Mouse (Mus musculus) T-helper 2 cell (primary cell): ENCODE results near the gene Zcchc24.

Experiments
- in situ Hi-C: fragments of 300-600 bp; cut with MboI, MseI; formaldehyde crosslinking; loops from one replicate; pipeline ENCODE4 v1.15.1; 2025; ENCODE audit warnings: high pct_unique_total_duplicates

The Zcchc24 gene

GRCm38 (mm10) chr14:25768915-25769625 lies at the start of gene Zcchc24:
Gene Zcchc24, minus strand, starts transcription at chr14:25769039.
- in situ Hi-C loops: loop anchor here (25.0 kb wide), 1 partner anchor 1282 kb away; the partner anchor contains the start of genes Polr3a and Rps24

DNA sequence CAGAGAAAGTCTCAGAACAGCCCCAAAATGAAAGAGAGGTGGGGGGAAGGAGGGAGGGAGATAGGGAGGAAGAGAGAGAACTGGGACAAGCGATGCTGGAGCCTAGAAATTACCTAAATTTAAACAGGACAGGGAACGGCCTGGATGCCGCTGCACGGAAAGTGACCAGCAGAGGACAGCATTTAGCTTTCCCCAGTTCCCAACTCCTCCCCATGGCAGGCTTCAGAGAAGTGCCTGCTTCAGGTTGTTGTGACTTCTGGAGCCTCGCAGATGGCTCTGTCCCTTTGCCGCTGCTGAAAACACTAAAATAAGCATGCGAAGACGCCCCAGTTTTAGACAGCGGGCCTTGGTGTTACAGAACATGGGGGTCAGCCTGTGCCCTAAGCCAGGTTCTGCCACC lies 47.6 kb upstream of the Zcchc24 start:
- in situ Hi-C loops: loop anchor here (25.0 kb wide), 1 partner anchor 221 kb away; the partner anchor contains the start of gene Gm9780

- in situ Hi-C loops: loop anchor here (25.0 kb wide), 1 partner anchor 223 kb away; the partner anchor contains the start of gene Gm9780
These were observed 45.3 kb upstream of the Zcchc24 start for GRCm38 (mm10) chr14:25814140-25814539.

DNA sequence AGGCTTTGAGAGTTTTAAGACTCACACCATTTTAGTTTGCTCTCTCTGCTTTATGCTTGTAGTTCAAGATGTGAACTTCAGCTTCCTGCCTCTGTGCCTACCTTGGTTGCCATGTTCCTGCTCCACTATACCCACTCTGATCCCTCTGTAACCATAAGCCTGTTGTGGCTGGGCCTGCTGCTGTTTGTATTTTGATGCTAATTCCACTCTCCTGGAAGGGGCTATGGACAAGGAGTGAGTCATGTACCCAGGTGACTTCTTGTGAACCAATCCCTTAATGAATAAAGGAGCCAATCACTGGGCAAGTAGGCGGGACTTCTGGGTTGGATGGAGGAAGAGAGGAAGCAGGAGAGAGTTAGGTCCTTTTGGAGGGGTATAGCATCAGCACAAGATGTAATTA lies 42.2 kb upstream of the Zcchc24 start:
- in situ Hi-C loops: loop anchor here (25.0 kb wide), 1 partner anchor 226 kb away; the partner anchor contains the start of gene Gm9780

- in situ Hi-C loops: loop anchor here (25.0 kb wide), 1 partner anchor 231 kb away; the partner anchor contains the start of gene Gm9780
These were observed 37.7 kb upstream of the Zcchc24 start for GRCm38 (mm10) chr14:25806561-25806960.

DNA sequence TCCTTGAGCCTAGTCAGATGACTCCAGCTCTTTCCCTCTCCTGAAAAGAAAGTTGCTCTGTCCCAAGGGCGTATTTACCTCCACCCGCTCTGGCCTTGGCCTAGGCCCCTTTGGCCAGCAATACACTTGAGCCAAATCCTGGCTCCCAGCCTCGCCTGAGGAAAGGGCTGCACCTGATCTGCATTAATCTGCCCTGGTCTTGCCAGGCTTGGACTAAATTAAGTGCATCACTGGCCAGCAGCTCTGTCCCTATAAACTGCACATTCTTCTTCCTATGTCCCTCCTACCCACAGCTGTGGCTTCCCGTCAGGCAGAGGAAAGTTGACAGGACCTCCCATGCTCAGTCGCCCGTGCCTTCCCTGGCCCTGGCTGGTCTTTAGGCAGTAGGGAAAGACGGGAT lies 37.0 kb upstream of the Zcchc24 start:
- in situ Hi-C loops: loop anchor here (25.0 kb wide), 1 partner anchor 231 kb away; the partner anchor contains the start of gene Gm9780

- in situ Hi-C loops: loop anchor here (25.0 kb wide), 1 partner anchor 234 kb away; the partner anchor contains the start of gene Gm9780
These were observed 34.5 kb upstream of the Zcchc24 start for GRCm38 (mm10) chr14:25803246-25803809.

GRCm38 (mm10) chr14:25802511-25802910 lies 33.7 kb upstream of the Zcchc24 start:
- in situ Hi-C loops: loop anchor here (25.0 kb wide), 1 partner anchor 235 kb away; the partner anchor contains the start of gene Gm9780

GRCm38 (mm10) chr14:25800166-25800960 lies 31.5 kb upstream of the Zcchc24 start:
- in situ Hi-C loops: loop anchor here (25.0 kb wide), 1 partner anchor 237 kb away; the partner anchor contains the start of gene Gm9780

DNA sequence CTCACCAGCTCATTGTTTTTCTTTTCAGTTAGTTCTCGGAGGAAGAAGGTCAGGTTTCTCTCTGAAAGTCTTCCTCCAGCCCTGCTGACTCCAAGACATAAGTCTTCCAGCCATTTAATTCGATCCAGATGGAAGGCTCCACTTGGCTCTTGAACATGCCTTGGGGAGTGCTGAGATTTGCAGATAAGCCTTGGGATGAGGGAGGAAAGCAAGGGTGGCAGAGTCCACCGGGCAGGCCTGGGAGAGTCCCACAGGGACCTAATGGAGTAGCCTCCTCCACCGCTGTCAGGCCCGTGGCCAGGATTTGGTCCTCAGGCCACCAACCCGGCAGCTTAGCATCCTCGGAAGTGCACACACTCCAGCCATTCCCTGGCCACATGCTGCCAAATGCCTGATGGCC lies 27.8 kb upstream of the Zcchc24 start:
- in situ Hi-C loops: no loop called here

GRCm38 (mm10) chr14:25795561-25796174 lies 26.8 kb upstream of the Zcchc24 start:
- in situ Hi-C loops: no loop called here

DNA sequence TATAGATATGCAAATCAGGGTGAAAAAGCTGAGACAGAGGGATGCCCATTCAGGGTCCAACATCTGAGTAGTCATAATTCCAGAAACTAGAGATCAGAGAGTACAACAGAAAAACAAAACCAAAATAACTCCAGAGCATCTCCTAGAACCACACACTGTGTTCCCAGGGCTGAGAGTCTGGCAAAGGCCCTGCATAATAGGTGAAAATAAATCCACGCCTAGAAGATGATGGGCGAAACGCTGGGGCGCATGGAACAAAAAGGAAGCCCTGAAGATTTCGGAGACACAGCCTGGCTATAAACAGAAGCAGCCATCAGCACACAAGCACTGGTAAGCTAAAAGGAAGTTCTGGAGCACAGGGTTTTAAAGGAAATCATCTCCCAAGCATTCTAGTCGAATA lies 26.2 kb upstream of the Zcchc24 start:
- in situ Hi-C loops: no loop called here

DNA sequence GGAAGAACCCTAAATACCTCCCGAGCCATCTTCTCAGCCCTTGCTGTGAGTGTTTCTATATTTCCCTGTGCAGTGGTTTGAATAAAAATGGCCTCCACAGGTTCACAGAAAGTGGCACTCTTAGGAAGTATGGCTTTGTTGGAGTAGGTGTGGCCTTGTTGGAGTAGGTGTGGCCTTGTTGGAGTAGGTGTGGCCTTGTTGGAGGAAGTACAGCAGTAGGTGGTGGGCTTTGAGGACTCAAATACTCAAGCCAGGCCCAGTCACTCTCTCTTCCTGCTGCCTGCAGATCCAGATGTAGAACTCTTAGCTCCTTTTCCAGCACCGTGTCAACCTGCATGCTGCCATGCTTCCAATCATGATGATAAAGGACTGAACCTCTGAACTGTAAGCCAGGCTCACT lies 25.5 kb upstream of the Zcchc24 start:
- in situ Hi-C loops: no loop called here

DNA sequence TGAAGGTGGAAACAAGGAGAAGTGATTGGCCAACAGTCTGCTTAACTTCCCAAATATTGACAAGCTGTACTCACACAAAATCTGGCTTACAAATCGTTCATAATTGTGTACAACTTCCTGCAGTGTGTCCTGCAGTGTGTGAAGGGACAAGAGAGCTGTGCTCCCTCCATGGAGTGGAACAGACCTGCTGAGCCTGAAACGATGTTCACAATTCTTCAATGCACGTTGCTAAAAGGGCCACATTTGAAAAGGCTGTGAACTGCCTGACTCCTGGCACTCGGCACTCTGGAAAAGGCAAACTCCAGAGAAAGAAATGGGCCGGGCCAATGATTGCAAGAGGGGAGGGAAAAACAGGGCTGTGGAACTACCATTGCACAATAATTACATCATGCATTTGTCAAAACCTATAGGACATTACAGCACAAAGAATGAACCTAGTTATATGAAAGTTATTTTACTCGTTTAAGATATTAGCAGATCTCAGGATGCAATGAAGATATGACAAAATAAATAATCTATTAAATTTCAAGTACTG lies 22.0 kb upstream of the Zcchc24 start:
- in situ Hi-C loops: no loop called here

- in situ Hi-C loops: no loop called here
These were observed 21.1 kb upstream of the Zcchc24 start for GRCm38 (mm10) chr14:25789946-25790345.

DNA sequence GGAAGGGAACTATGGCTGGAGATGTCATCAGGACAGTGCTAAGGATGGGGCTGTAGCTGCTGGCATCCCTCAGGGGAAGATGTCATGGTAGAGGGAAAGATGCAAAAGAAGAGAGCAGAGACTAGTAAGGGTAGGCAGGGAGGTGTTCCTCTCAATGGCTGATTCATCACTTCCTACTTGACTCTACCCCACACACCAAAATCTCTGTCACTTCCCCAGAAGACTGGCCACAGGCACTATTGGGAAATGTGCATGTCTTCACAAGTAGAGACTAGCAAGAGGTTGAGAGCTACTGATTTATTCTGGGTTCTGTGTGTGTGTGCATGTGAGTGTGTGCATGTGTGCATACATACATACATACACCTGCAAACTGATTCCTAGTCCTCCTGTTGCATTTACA lies 20.4 kb upstream of the Zcchc24 start:
- in situ Hi-C loops: no loop called here

GRCm38 (mm10) chr14:25788201-25788600 lies 19.4 kb upstream of the Zcchc24 start:
- in situ Hi-C loops: no loop called here

DNA sequence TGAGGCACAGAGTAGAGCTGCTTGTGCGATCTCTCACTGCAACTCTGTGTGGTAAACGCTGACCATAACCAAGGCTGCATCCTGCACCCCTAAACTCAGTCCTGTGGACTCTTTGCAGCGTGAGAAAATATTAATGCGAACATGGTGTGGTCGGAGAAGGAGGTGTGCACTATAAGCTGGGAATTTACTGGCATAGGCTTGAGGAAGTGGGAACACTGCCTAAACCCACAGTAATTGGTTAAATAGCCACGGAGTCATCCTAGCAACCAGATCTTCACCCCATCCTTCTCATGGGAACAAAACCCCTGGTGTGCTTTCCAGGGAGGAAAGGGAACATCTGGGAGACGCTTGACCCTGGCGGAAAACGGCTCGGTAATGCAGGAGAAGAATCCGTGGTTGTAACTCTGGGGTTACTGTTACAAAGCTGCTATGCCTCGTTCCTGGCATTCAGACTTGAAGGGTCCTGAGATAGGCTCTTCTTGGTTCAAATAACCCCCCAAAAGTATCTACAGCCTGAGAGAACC lies 18.6 kb upstream of the Zcchc24 start:
- in situ Hi-C loops: no loop called here

DNA sequence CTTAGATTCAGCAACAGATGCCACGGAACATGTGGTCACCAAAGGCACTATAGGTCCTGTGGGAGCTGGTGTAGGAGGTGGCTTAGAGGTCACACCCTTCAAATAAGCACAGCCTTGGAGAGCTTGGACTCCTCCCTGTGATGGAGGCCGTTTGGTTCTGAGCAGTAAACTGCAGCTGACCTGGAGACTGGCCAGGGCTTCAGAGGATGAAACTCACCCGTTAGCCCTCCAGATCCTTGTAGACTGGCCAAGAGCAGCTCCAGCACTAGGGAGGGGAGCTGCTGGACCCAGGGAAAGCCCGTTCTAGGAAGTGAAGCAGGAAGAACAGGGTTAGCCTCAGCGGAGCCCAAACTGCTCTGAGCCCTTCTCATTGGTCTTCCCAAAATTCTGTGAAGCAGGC lies 18.1 kb upstream of the Zcchc24 start:
- in situ Hi-C loops: no loop called here

- in situ Hi-C loops: no loop called here
These were observed 16.4 kb upstream of the Zcchc24 start for GRCm38 (mm10) chr14:25785210-25785609.

GRCm38 (mm10) chr14:25783220-25783619 lies 14.4 kb upstream of the Zcchc24 start:
- in situ Hi-C loops: no loop called here
